Comparison of ENCODE assay signal across 23 mouse cellular contexts in the genomic region with DNA sequence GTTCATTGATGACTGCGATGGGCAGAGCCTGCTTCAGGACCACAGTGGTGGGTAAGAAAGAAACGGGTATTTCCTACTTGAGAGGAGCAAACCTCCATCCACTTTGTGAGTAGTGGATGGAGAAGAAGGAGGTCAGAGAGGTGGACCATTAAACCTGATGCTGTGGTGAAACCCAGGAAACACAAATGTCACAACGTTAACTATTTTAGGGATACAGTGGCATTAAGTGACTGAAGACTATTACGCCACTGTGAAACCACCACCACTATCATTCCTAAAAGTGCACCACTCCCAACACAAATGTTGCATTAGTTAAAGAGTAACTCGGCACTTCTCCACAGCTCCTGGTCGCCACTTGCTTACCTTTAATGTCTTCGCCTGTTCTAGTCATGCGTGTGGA.
"Had no signal": no experiment of that assay in that cellular context is flagged by ENCODE, and none has a peak within 500 bp of the region (broad histone marks: within the 10 kb centered on the region; RNA-seq: fewer than 3 reads in every experiment).

No protein-coding gene starts in this region.

- H3K36me3 ChIP-seq: lung, embryonic 15.5 days; midbrain, embryonic 13.5 days; midbrain, embryonic 15.5 days; neural tube, embryonic 13.5 days; neural tube, embryonic 15.5 days had no signal

- H3K4me1 ChIP-seq: lung, embryonic 15.5 days; megakaryocyte, embryonic 14.5 days; midbrain, embryonic 13.5 days; midbrain, embryonic 15.5 days; neural tube, embryonic 13.5 days; neural tube, embryonic 15.5 days had no signal

- DNase-seq: liver, postnatal 0 days; lung, adult 2 months; lung, postnatal 14 days; lung, postnatal 36 days; retina, postnatal 1 day; right cerebral cortex, adult 18-20 months; right cerebral cortex, postnatal 25 days; right cerebral cortex, postnatal 4 days; spleen, adult 18-20 months; thymus, adult 18-20 months; thymus, postnatal 14 days; thymus, postnatal 36 days had no signal

- H3K9me3 ChIP-seq: lung, embryonic 15.5 days; megakaryocyte, embryonic 14.5 days; midbrain, embryonic 13.5 days; midbrain, embryonic 15.5 days; neural tube, embryonic 13.5 days; neural tube, embryonic 15.5 days had no signal

- H3K27me3 ChIP-seq: lung, embryonic 15.5 days; midbrain, embryonic 13.5 days; midbrain, embryonic 15.5 days; neural tube, embryonic 13.5 days; neural tube, embryonic 15.5 days had no signal

- ATAC-seq: liver, postnatal 0 days; lung, postnatal 0 days; midbrain, embryonic 13.5 days; midbrain, embryonic 15.5 days had no signal

- H3K4me3 ChIP-seq: lung, embryonic 15.5 days; megakaryocyte, embryonic 14.5 days; midbrain, embryonic 13.5 days; midbrain, embryonic 15.5 days; myocyte; neural tube, embryonic 13.5 days; neural tube, embryonic 15.5 days had no signal

- H3K4me2 ChIP-seq: lung, embryonic 15.5 days; midbrain, embryonic 11.5 days; midbrain, embryonic 13.5 days; midbrain, embryonic 15.5 days; neural tube, embryonic 13.5 days; neural tube, embryonic 15.5 days had no signal

- H3K27ac ChIP-seq: liver, embryonic 14.5 days; lung, embryonic 15.5 days; macrophage; midbrain, embryonic 13.5 days; midbrain, embryonic 15.5 days; neural tube, embryonic 13.5 days; neural tube, embryonic 15.5 days had no signal

- H3K9ac ChIP-seq: liver, embryonic 14.5 days; liver, postnatal 0 days; lung, embryonic 15.5 days; midbrain, embryonic 13.5 days; midbrain, embryonic 15.5 days; neural tube, embryonic 13.5 days; neural tube, embryonic 15.5 days had no signal
